Mouse (Mus musculus): Measurements from ENCODE around the gene Npas1. TPM values are rescaled to one million over a fixed set of nuclear protein-coding genes. Genes with fewer than 3 reads are reported as not detected.

Npas1 gene
- 0.36 TPM for polyA plus RNA-seq (2017; shearing (Covaris generic))

GRCm38 (mm10) chr7:16477628-16478027 lies at the start of gene Npas1:
Npas1 (minus strand) TSS chr7:16477728.

GRCm38 (mm10) chr7:16452587-16453073 lies 24.9 kb downstream of the Npas1 start, which contains the start of gene Tmem160:
Tmem160 (plus strand) TSS chr7:16452779.

Other genes starting within 250 kb of the Npas1 start
- gene C5ar2, start 233.6 kb downstream of the Npas1 start, polyA plus RNA-seq (2017; shearing (Covaris generic)), result not detected
- not detected for gene C5ar1, start 218.2 kb downstream of the Npas1 start, polyA plus RNA-seq (2017; shearing (Covaris generic))
- gene Inafm1, start 204.1 kb downstream of the Npas1 start, polyA plus RNA-seq (2017; shearing (Covaris generic)), result 6.5 TPM
- gene Ccdc9, start 190.9 kb downstream of the Npas1 start, polyA plus RNA-seq (2017; shearing (Covaris generic)), result 69.7 TPM
- 40.1 TPM for gene Bbc3, start 169.3 kb downstream of the Npas1 start, polyA plus RNA-seq (2017; shearing (Covaris generic))
- gene Sae1, start 89.9 kb downstream of the Npas1 start, polyA plus RNA-seq (2017; shearing (Covaris generic)), result 130 TPM
- 27.2 TPM for gene Zc3h4, start 76.8 kb downstream of the Npas1 start, polyA plus RNA-seq (2017; shearing (Covaris generic))
- gene Tmem160, start 24.9 kb downstream of the Npas1 start, polyA plus RNA-seq (2017; shearing (Covaris generic)), result 121 TPM
- gene Arhgap35, start 137.3 kb upstream of the Npas1 start, polyA plus RNA-seq (2017; shearing (Covaris generic)), result 7.6 TPM
- 1.1 TPM for gene Ceacam15, start 198.0 kb upstream of the Npas1 start, polyA plus RNA-seq (2017; shearing (Covaris generic))
- gene Ceacam9, start 244.2 kb upstream of the Npas1 start, polyA plus RNA-seq (2017; shearing (Covaris generic)), result not detected

Measured in CD4-positive, CD25-positive, alpha-beta regulatory T cell (primary cell).